Mouse (Mus musculus): Measurements from ENCODE around the gene Tspan10.

Gene Tspan10

DNA sequence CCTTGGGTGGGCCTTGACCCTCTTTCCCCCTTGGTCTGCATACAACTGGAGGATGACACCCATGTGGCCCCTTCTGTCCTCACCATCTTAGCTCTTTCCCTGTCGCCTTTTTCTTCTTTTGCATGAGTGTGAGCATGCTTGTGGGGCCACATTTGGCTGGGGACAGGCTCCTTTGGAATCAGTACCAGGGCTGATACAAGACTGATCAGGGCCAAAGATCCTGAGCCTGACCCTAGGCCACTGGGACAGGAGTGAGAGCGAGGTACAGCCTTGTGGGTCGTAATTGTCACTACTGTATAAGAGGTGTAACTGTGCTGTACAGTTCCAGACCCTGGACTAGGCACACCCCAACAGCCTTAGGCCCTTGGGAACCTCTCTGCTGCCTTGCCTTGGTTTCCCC is 51.5 kb downstream of the Tspan10 start:
- DNase-seq = no peak

Data from kidney, adult 11 months (tissue).